ENCODE assay signal across 23 mouse cellular contexts in the genomic region with DNA sequence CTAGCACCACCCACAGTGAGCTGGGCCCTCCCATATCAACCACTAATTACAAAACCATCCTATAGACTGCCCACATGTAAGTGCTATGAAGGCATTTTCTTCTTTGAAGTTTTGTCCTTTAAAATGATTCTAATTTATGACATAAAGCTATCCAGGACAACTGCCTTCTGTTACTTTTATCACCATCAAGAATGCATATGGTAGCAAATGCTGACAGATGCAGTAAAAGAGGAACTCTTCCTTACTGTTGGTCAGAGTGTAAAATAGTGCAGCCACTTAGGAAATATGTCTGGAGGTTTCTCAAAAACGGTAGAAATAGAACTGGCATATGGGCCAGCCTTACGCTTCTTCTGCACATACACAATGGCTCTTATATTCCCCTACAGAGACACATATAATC. TPM values are rescaled to one million over a fixed set of nuclear protein-coding genes. Genes with fewer than 3 reads are reported as not detected.
"Had no signal": no experiment of that assay in that cellular context is flagged by ENCODE, and none has a peak within 500 bp of the region (broad histone marks: within the 10 kb centered on the region; RNA-seq: fewer than 3 reads in every experiment).

No protein-coding gene starts in this region.

- H3K36me3 ChIP-seq: neural tube, embryonic 12.5 days; neural tube, embryonic 13.5 days; neural tube, embryonic 15.5 days; stomach, embryonic 15.5 days had no signal

- H3K9me3 ChIP-seq: neural tube, embryonic 12.5 days; stomach, embryonic 15.5 days had no signal

- H3K4me2 ChIP-seq: neural tube, embryonic 12.5 days; neural tube, embryonic 13.5 days; neural tube, embryonic 15.5 days; stomach, embryonic 15.5 days had no signal

- DNase-seq: retina, postnatal 1 day; right cerebral cortex, postnatal 14 days; right cerebral cortex, postnatal 25 days; spleen, adult 18-20 months; thymus, adult 18-20 months; thymus, adult 2 months; thymus, postnatal 14 days; thymus, postnatal 25 days; thymus, postnatal 36 days; thymus, postnatal 4 days had no signal

- H3K9ac ChIP-seq: neural tube, embryonic 12.5 days; neural tube, embryonic 13.5 days; neural tube, embryonic 15.5 days; stomach, embryonic 15.5 days had no signal

- H3K4me3 ChIP-seq: neural tube, embryonic 12.5 days; neural tube, embryonic 13.5 days; neural tube, embryonic 15.5 days; stomach, embryonic 15.5 days had no signal

- H3K27me3 ChIP-seq: neural tube, embryonic 12.5 days; neural tube, embryonic 13.5 days; neural tube, embryonic 15.5 days; stomach, embryonic 15.5 days had no signal

- H3K27ac ChIP-seq: neural tube, embryonic 12.5 days; neural tube, embryonic 13.5 days; neural tube, embryonic 15.5 days; stomach, embryonic 15.5 days; stomach, postnatal 0 days had no signal

- H3K4me1 ChIP-seq: neural tube, embryonic 12.5 days; neural tube, embryonic 13.5 days; neural tube, embryonic 15.5 days; stomach, embryonic 15.5 days had no signal

RNA-seq across cellular contexts. Expression of a gene that starts 39.5 kb away (rescaled TPM):
- total RNA-seq: neutrophil, adult 5-6 weeks had no signal
- polyA plus RNA-seq: neural tube, embryonic 12.5 days; neural tube, embryonic 13.5 days; neural tube, embryonic 14.5 days; neural tube, embryonic 15.5 days; small intestine, adult 2 months; spleen, adult 2 months; stomach, embryonic 14.5 days; stomach, embryonic 15.5 days; stomach, embryonic 16.5 days; stomach, postnatal 0 days; thymus, adult 2 months; thymus, postnatal 0 days; urinary bladder, adult 2 months had no signal
